Mouse (Mus musculus) heart, adult 2 months (tissue): ENCODE data around the gene Spata20. TPM values are rescaled to one million over a fixed set of nuclear protein-coding genes. Genes with fewer than 3 reads are reported as not detected.

Experiments used
- DNase-seq, 2 experiments: peaks; one replicate each; pipeline ENCODE4 v3.0.0; 2021
- H3K27ac ChIP-seq: fragments of 200-600 bp; 2 replicates; pipeline ENCODE4 v1.8.1; 2022
- H3K27me3 ChIP-seq: fragments of 200-500 bp; 2 replicates; pipeline ENCODE4 v1.6.1; 2012; ENCODE audit warnings: mild to moderate bottlenecking, low read length, inconsistent platforms, mixed read lengths; ENCODE audit not compliant: control insufficient read depth, insufficient read depth
- H3K36me3 ChIP-seq: fragments of 200-500 bp; 2 replicates; pipeline ENCODE4 v1.6.1; 2012; ENCODE audit warnings: low read length, inconsistent platforms; ENCODE audit not compliant: control insufficient read depth, insufficient read depth
- H3K4me1 ChIP-seq: fragments of 200-500 bp; 2 replicates; pipeline ENCODE4 v1.6.1; 2011; ENCODE audit warnings: low read length; ENCODE audit not compliant: control insufficient read depth, insufficient read depth
- H3K4me3 ChIP-seq: fragments of 200-600 bp; 2 replicates; pipeline ENCODE4 v1.8.1; 2022
- H3K79me2 ChIP-seq: fragments of 200-500 bp; replicated peaks from 2 replicates; pipeline ENCODE4 v1.6.1; 2012; ENCODE audit warnings: mild to moderate bottlenecking, inconsistent platforms, low read length, moderate library complexity, mixed read lengths; ENCODE audit not compliant: control insufficient read depth, insufficient read depth
- H3K9ac ChIP-seq: fragments of 200-500 bp; 2 replicates; pipeline ENCODE4 v1.6.1; 2012; ENCODE audit warnings: low read depth, mild to moderate bottlenecking, control low read depth, inconsistent platforms, low read length, mixed read lengths
- CTCF ChIP-seq: fragments of 200-600 bp; IDR thresholded peaks from 2 replicates; pipeline ENCODE4 v1.8.1; 2022; ENCODE audit warnings: antibody characterized with exemption, mild to moderate bottlenecking, moderate library complexity
- EP300 ChIP-seq: fragments of 200-500 bp; IDR thresholded peaks from 2 replicates; pipeline ENCODE4 v1.6.1; 2011; ENCODE audit warnings: low read depth, low read length, control low read depth; ENCODE audit not compliant: insufficient read depth
- POLR2A ChIP-seq: fragments of 200-500 bp; IDR thresholded peaks from 2 replicates; pipeline ENCODE4 v1.6.1; 2011; ENCODE audit warnings: mild to moderate bottlenecking, low read depth, low read length, control low read depth; ENCODE audit not compliant: insufficient read depth
- WGBS: fragments of 180-500 bp; shearing (Covaris S2); methylation state at CpG from one replicate; pipeline ENCODE4 v1.1.7; 2018; 5-methylcytosine and 5-hydroxymethylcytosine counted together
- intact Hi-C: fragments of 180-260 bp; cut with DNase I; formaldehyde crosslinking; loops from one replicate; pipeline ENCODE4 v1.15.1; 2025
- polyA plus RNA-seq: library from polyadenylated mRNA; depleted of rRNA; stranded (reverse); fragments of >200 nt; gene quantifications from 2 replicates; pipeline ENCODE4 v1.2.3, GENCODE M21; 2012; rRNA removed
- total RNA-seq, 2 experiments: library from RNA; stranded (reverse); gene quantifications; 2 replicates each; pipeline ENCODE4 v1.2.3; 2021

The Spata20 gene
- total and polyA plus RNA-seq, 3 experiments = 0.23 to 1.3 (median 0.52) TPM

GRCm38 (mm10) chr11:94444829-94445228 lies 41.1 kb downstream of the Spata20 start:
- Histone ChIP-seq H3K4me3 (no peak overlapping the region), H3K4me1 (peaks cover 3% of the 10 kb centered on the region; the same call in 1 of the 2 replicates), H3K27me3 (no peaks in the 10 kb centered on the region), H3K36me3 (no peaks in the 10 kb centered on the region), H3K9ac (no peak overlapping the region), H3K79me2 (no peaks in the 10 kb centered on the region), H3K27ac (no peak overlapping the region)
- 71% methylated on average over 5 of the region's 5 CpGs for WGBS
- TF ChIP-seq EP300 (no peak), POLR2A (no peak), CTCF (no peak)
- intact Hi-C loops = no loop called here
- no peak for DNase-seq

GRCm38 (mm10) chr11:94441752-94442151 lies 44.2 kb downstream of the Spata20 start:
- no peaks in the 10 kb centered on the region for H3K79me2 ChIP-seq
- WGBS = 52% methylated on average over 9 of the region's 9 CpGs
- no peaks in the 10 kb centered on the region for H3K27me3 ChIP-seq
- H3K9ac ChIP-seq = no peak overlapping the region
- no peaks in the 10 kb centered on the region for H3K36me3 ChIP-seq
- H3K4me3 ChIP-seq = no peak overlapping the region
- TF ChIP-seq EP300 = no peak
- no peak for TF ChIP-seq POLR2A
- TF ChIP-seq CTCF = no peak
- intact Hi-C loops = no loop called here
- H3K27ac ChIP-seq = no peak overlapping the region
- no peak for DNase-seq
- H3K4me1 ChIP-seq = no peaks in the 10 kb centered on the region

GRCm38 (mm10) chr11:94441122-94441521 lies 44.9 kb downstream of the Spata20 start:
- Histone ChIP-seq H3K4me1 (no peaks in the 10 kb centered on the region), H3K36me3 (no peaks in the 10 kb centered on the region), H3K4me3 (no peak overlapping the region), H3K9ac (no peak overlapping the region), H3K27me3 (no peaks in the 10 kb centered on the region), H3K79me2 (no peaks in the 10 kb centered on the region), H3K27ac (no peak overlapping the region)
- no peak for DNase-seq
- TF ChIP-seq CTCF (no peak), EP300 (no peak), POLR2A (no peak)
- intact Hi-C loops = no loop called here
- WGBS = 59% methylated on average over 7 of the region's 7 CpGs

GRCm38 (mm10) chr11:94440421-94440820 lies 45.6 kb downstream of the Spata20 start:
- no peaks in the 10 kb centered on the region for H3K4me1 ChIP-seq
- H3K9ac ChIP-seq = no peak overlapping the region
- TF ChIP-seq CTCF = no peak
- TF ChIP-seq POLR2A = no peak
- no peak for TF ChIP-seq EP300
- no peaks in the 10 kb centered on the region for H3K27me3 ChIP-seq
- H3K79me2 ChIP-seq = no peaks in the 10 kb centered on the region
- DNase-seq = no peak
- H3K36me3 ChIP-seq = no peaks in the 10 kb centered on the region
- H3K27ac ChIP-seq = no peak overlapping the region
- WGBS = 91% methylated on average over 6 of the region's 6 CpGs
- H3K4me3 ChIP-seq = no peak overlapping the region
- intact Hi-C loops = no loop called here

- TF ChIP-seq POLR2A (no peak), EP300 (no peak), CTCF (no peak)
- H3K4me1 ChIP-seq = peaks cover 6% of the 10 kb centered on the region; the same call in 1 of the 2 replicates
- 27% methylated on average over 9 of the region's 9 CpGs for WGBS
- H3K4me3 ChIP-seq = no peak overlapping the region
- no peak overlapping the region for H3K27ac ChIP-seq
- intact Hi-C loops = no loop called here
- no peaks in the 10 kb centered on the region for H3K27me3 ChIP-seq
- no peaks in the 10 kb centered on the region for H3K36me3 ChIP-seq
- no peak for DNase-seq
- H3K79me2 ChIP-seq = no peaks in the 10 kb centered on the region
- H3K9ac ChIP-seq = no peak overlapping the region
Measured at GRCm38 (mm10) chr11:94429011-94429651, 56.8 kb downstream of the Spata20 start.

Other genes with a start within 250 kb of the Spata20 start
- gene Wfikkn2, start 240.2 kb downstream of the Spata20 start, total RNA-seq = 1 to 10 TPM; 4.3 to 6.3 TPM
- gene Wfikkn2, start 240.2 kb downstream of the Spata20 start, polyA plus RNA-seq = 4.5 and 4.6 TPM in 2 replicates
- under 1 TPM; 0.30 to 0.44 TPM for gene Gm21885, start 204.3 kb downstream of the Spata20 start, total RNA-seq
- gene Gm21885, start 204.3 kb downstream of the Spata20 start, polyA plus RNA-seq = not detected in 2 replicates
- 10 to 100 TPM; 32.1 to 36.0 TPM for gene Luc7l3, start 164.2 kb downstream of the Spata20 start, total RNA-seq
- 8.1 and 17.2 TPM in 2 replicates for gene Luc7l3, start 164.2 kb downstream of the Spata20 start, polyA plus RNA-seq
- 100 to 1,000 TPM; 254 to 285 TPM for gene Ankrd40, start 158.2 kb downstream of the Spata20 start, total RNA-seq
- gene Ankrd40, start 158.2 kb downstream of the Spata20 start, polyA plus RNA-seq = 287 and 346 TPM in 2 replicates
- gene Abcc3, start 93.2 kb downstream of the Spata20 start, total RNA-seq = 1 to 10 TPM; 1.6 to 2.3 TPM
- gene Abcc3, start 93.2 kb downstream of the Spata20 start, polyA plus RNA-seq = 1.8 and 2.0 TPM in 2 replicates
- 10 to 100 TPM; 12.2 to 12.9 TPM for gene Cacna1g, start 12.0 kb downstream of the Spata20 start, total RNA-seq
- 63.3 and 64.4 TPM in 2 replicates for gene Cacna1g, start 12.0 kb downstream of the Spata20 start, polyA plus RNA-seq
- 10 to 100 TPM; 28.4 to 31.9 TPM for gene Epn3, start 13.8 kb upstream of the Spata20 start, total RNA-seq
- gene Epn3, start 13.8 kb upstream of the Spata20 start, polyA plus RNA-seq = 12.6 and 25.7 TPM in 2 replicates
- 1 to 10 TPM in 1 of 2 experiments, under 1 TPM in 1; 0.89 to 1.1 TPM for gene Mycbpap, start 35.6 kb upstream of the Spata20 start, total RNA-seq
- 0.32 and 0.72 TPM in 2 replicates for gene Mycbpap, start 35.6 kb upstream of the Spata20 start, polyA plus RNA-seq
- gene Rsad1, start 63.1 kb upstream of the Spata20 start, total RNA-seq = 10 to 100 TPM in 1 of 2 experiments, 1 to 10 TPM in 1; 9.3 to 12.6 TPM
- gene Rsad1, start 63.1 kb upstream of the Spata20 start, polyA plus RNA-seq = 13.7 and 14.1 TPM in 2 replicates
- gene Chad, start 78.9 kb upstream of the Spata20 start, total RNA-seq = 1 to 10 TPM; 1.7 to 2.1 TPM
- gene Chad, start 78.9 kb upstream of the Spata20 start, polyA plus RNA-seq = 8.7 and 16.2 TPM in 2 replicates
- gene Acsf2, start 115.7 kb upstream of the Spata20 start, total RNA-seq = 10 to 100 TPM; 19.8 to 26.4 TPM
- 21.0 and 24.7 TPM in 2 replicates for gene Acsf2, start 115.7 kb upstream of the Spata20 start, polyA plus RNA-seq
- gene Lrrc59, start 143.6 kb upstream of the Spata20 start, total RNA-seq = 10 to 100 TPM; 31.5 to 32.0 TPM
- 25.3 and 31.9 TPM in 2 replicates for gene Lrrc59, start 143.6 kb upstream of the Spata20 start, polyA plus RNA-seq
- gene Mrpl27, start 167.6 kb upstream of the Spata20 start, total RNA-seq = 10 to 100 TPM; 54.9 to 59.5 TPM
- 67.0 and 74.1 TPM in 2 replicates for gene Mrpl27, start 167.6 kb upstream of the Spata20 start, polyA plus RNA-seq
- gene Eme1, start 167.8 kb upstream of the Spata20 start, total RNA-seq = not detected
- 0.12 and 0.14 TPM in 2 replicates for gene Eme1, start 167.8 kb upstream of the Spata20 start, polyA plus RNA-seq
- gene Xylt2, start 191.3 kb upstream of the Spata20 start, total RNA-seq = 1 to 10 TPM; 7.2 to 7.9 TPM
- 11.6 and 12.1 TPM in 2 replicates for gene Xylt2, start 191.3 kb upstream of the Spata20 start, polyA plus RNA-seq
- not detected for gene Gm11541, start 218.3 kb upstream of the Spata20 start, total RNA-seq
- not detected in 2 replicates for gene Gm11541, start 218.3 kb upstream of the Spata20 start, polyA plus RNA-seq